Mouse (Mus musculus): Measurements from ENCODE around the gene 1700020N15Rik.
"Not testable (repeated sequence)": the region's sequence is repeated elsewhere in the genome, so short reads cannot be mapped to it uniquely, and the experiment has no call there.

1700020N15Rik gene

DNA sequence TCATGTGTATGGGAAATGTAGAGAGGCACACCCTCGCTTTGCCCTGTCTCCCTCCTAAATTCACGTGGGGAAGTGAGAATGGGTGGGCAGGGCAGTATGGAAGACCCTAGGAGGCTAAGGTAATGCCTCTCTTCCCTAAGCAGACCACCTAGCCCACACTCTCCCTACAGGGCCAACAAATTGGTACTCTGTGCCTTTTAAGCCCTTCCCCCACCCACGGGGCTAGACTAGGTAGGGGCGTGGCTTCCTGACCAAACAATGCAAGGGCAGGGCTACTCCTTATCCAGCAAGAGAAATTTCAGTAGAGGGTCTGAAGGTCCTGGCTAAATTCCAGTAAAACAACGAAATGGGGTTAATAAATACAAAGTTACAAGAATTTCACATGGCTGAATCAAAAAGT lies at the start of gene 1700020N15Rik:
1700020N15Rik (plus strand) TSS at position 301 of the 400 bp plus-strand sequence.
- not testable (repeated sequence) for DNase-seq (ENCODE audit: low read depth, low spot score)

DNA sequence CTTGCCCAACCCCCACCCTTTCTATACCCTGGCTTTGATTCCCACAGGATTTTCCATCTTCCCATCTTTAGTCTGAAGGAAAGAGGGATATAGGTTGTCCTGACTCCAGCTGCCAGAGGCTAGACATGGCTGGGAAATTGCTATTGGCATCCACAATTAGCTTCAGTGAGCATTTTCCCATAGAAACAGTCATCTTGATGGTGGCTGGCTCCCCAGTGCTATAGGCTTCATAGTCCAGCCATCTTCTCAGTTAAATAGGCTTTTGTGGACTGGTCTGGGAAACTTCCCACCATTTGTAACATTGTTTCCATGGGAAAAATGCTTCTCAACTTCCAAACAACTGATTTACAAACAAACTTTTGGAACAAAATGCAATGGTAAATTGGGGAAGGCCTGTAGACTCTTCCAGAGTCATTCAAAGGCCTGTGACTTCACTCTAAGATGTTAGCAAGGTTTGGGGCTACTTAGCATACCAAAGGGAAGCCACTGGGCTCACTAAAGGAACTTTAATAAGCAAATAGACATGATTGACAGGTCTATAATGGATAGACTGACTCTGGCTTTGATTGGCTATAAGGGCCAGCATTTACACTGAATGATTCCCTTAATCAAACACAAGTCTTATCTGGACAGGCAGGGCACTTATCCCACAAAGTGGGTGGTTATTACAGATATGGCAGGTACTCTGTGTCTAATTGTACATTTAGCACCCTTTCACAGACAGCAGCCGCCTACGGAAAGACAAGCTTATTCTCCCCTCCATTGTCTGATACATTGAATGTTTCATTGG lies 31.9 kb downstream of the 1700020N15Rik start:
- DNase-seq (ENCODE audit: low read depth, low spot score) = no peak
